Mouse (Mus musculus) urinary bladder, adult 18-20 months (tissue): ENCODE measurements at regions not wholly inside any gene's neighbourhood (a gene's known extent, or its start where the extent isn't known, plus 50 kb on each side); places are given as distances from the start of the nearest gene placed in this dataset.

ENCODE experiments used
- DNase-seq, 2 experiments: peaks; one replicate each; pipeline ENCODE4 v3.0.0; 2022; ENCODE audit warnings: low spot score in 2 of 2, mixed read lengths in 2 of 2

GRCm38 (mm10) chr11:85966207-85966606, 80.0 kb downstream of the Tbx4 start:
- no peak for DNase-seq

DNA sequence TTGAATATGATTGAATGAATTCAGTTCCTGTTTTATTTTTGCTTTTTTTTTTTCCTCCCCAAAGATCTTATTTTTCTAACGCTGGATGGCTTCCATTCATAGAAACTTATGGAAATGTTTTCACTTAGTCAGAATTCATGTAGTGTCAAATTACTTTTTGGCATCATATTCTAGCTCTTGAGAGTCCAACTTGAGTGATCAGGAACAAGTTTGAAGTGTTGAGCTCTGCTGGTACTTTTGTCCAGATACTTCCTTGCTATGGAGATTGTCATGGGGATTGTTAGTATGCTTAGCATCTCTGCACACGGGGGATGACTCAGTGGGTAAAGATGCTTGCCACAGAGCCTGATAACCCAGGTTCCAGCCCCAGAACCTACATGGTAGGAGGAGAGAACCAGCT, 84.1 kb downstream of the Tbx4 start:
- DNase-seq = no peak

DNA sequence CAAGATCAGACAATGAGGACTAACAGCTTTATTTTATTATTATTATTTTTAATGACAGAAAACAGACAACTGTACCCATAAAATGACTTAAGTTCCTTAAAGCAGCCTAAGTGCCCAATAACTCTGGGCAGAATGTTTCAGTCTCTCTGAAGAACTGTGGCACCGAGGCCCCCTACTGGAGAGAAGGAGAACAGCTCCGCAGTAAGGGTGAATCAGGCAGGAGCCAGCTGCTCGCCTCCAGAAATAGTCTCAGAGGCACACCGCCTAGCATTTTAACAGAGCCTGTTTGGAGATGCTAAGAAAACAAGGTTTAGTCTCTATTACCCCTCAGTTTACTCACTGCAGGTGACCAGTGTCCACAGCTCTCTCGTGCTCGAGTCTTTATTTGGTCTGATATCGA, 86.2 kb downstream of the Tbx4 start:
- peak; percentile 23 to 30 for DNase-seq

DNA sequence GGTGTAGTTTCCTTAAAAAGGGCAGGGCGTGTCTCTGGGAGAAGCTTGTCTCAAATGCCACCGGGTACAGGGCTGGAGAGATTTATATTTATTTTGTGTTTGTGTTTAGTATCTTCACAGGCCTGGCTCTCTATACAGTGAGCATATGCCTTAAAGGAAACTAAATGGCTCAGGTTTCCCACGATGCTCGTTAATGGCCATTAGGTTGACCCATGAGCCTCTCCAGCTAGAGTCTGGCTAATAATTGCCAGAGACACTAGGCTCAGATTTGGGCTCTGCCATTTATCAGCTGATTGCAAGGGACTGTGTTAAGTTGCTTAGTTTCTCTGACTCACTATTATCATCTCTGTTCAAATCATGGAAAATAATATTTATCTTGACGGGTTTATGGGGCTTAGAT, 87.5 kb downstream of the Tbx4 start:
- DNase-seq = no peak

DNA sequence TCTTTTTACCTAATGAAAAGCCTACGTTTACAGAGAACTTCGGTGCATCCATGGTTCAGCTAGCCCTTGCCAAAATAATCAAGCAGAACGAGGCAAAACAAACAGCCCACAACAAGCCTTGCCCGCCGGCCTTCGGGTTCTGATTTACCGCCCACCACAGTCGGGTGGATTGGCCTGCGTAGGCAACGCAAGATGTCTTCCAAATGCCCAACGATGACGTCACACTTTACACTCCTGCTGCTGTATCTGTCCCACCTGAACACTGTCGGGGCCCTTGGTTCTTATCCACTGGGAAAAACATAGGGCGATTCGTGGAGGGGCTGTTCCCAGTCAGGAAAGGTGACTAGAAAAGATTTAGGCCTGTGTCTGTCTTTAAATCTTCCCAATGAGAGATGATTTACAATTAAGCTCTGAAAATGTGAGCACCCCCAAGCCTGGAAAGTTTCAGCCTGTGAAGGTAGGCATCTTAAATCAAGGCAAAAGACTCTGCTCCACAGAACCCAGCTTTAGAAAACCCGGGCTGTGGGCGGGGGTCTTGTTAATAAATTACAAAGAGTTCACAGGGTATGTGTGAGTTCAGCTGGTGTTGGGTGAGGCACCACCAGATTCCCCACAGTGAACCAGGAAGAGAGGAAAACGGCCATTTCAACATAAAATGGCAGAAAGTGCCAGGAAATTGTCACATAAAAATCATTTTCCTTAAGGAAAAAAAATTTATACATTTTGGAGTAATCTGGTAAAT, 90.6 kb downstream of the Tbx4 start:
- DNase-seq = no peak

DNA sequence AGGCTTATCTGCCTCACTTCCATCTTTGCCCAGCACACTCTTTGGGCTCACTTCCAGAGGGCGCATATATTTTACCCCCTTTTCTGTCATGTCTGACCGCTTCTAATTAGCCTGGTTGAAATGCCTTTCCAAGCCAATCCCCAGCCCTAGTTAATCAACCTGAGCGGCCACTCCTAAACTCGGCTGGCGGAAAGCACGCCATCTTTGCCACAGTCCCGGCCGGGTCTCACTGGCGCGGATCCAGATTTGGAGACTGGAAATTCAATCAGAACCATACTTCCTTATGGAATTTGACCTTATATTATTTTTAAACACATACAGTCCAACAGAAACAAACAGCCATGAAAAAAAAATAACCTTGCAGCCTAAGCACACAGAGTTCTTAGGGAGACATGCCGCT, 94.2 kb downstream of the Tbx4 start:
- DNase-seq = no peak

- no peak for DNase-seq
These were observed 95.3 kb downstream of the Tbx4 start for GRCm38 (mm10) chr11:85981561-85981960.

- DNase-seq = peak; percentile 30 to 32
These were observed 100.1 kb downstream of the Tbx4 start for GRCm38 (mm10) chr11:85986338-85986737.

GRCm38 (mm10) chr11:85987181-85987580, 101.0 kb downstream of the Tbx4 start:
- DNase-seq = no peak

DNA sequence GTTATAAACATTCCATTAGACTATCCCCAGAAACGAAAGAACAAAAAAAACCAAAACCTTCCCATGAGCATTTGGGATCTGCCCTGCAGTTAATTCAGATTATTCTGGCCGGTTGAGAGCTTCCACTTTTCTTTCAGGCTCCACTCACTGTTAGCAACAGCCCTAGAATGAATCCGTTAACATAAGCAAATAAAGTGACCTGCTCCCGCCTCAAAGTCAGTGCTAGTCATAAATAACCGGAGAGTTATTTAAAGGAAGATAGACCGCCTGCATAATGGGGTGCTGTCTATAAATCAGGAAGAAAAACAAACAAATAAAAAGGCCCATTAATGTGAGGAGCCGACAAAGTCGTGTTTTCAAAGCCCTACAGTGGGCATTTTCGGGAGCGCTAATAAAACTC, 103.3 kb downstream of the Tbx4 start:
- no peak for DNase-seq

GRCm38 (mm10) chr11:85989940-85990493, 103.8 kb downstream of the Tbx4 start:
- no peak for DNase-seq

DNA sequence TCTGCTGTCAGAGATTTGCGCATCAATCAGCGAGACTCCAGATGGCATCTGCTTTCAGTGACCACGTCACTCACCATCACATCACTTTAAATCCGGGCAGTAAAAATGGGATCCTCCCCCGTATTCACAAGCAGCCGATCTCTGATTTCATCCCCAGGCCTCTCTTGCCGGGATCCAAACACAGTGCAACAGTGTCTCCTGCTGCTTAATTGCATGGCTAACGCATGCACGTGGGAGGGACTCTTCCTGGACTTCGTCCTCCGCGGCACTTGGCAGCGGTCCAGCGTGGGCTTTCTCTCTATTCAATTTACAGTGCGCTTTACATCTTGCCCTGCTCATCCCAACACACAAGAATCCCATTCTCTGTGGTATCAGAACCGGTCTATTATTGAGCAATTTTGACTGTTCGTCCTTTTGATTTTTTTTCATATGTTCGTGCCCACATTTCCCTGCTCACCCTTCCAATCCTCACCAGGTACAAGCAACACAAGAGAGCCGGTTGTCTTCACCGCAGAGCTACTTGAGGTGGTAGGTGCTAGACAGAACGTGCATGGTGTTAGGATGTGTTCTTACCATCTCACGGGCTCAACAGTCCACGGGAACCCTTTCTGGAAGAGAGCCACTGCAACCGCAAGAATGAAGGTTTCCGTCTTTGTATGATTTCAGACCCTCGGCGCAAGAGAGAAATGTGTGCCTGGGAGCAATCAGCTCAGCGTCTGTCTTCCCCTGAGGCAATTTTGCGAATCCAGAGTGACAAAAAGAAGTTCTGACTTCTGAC, 109.3 kb downstream of the Tbx4 start:
- DNase-seq = no peak

GRCm38 (mm10) chr11:85996686-85997085, 110.5 kb downstream of the Tbx4 start:
- DNase-seq = no peak

DNA sequence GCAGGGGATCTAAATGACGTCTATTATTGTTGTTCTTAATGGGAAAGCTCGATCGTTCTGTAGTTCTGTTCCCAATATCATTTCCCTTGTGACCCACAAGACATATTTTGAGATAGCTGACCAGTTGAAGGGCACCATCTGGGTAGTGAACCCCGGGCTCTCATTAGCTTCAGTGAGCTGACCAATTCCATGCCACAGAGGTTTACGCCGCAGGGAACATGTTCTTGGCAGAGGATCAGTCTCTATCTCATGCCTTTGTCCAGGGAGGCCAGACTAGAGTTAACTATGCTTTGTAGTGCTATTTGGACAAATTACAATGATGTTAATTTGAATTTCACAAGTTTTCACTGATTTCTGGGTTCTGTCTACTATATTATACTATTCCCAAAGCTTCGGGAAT, 117.1 kb downstream of the Tbx4 start:
- no peak for DNase-seq

- DNase-seq = no peak
These were observed 119.1 kb downstream of the Tbx4 start for GRCm38 (mm10) chr11:86005284-86005683.

GRCm38 (mm10) chr11:86005899-86006445, 119.8 kb downstream of the Tbx4 start:
- no peak for DNase-seq

- no peak for DNase-seq
These were observed 120.6 kb downstream of the Tbx4 start for GRCm38 (mm10) chr11:86006859-86007258.
